Mouse (Mus musculus) heart, embryonic 11.5 days (tissue): Measurements from ENCODE around the gene Tigd2. TPM values are rescaled to one million over a fixed set of nuclear protein-coding genes. Genes with fewer than 3 reads are reported as not detected.

Experiments
- ATAC-seq: fragments of 200-750 bp; cut with Nextera tagmentation; replicated peaks from 2 replicates; pipeline ENCODE4 v1.8.0; 2017; ENCODE audit warnings: moderate library complexity; ENCODE audit not compliant: insufficient number of reproducible peaks, low FRiP score, low TSS enrichment
- H3K27ac ChIP-seq: fragments of 300-500 bp; sonication (generic); 2 replicates; pipeline ENCODE4 v1.5.1; 2014; ENCODE audit warnings: mild to moderate bottlenecking, low read depth, low read length
- H3K27me3 ChIP-seq: fragments of 300-500 bp; sonication (generic); 2 replicates; pipeline ENCODE4 v1.6.1; 2014; ENCODE audit warnings: mild to moderate bottlenecking, low read length, mixed read lengths; ENCODE audit not compliant: control insufficient read depth, insufficient read depth
- H3K36me3 ChIP-seq: fragments of 300-500 bp; sonication (generic); 2 replicates; pipeline ENCODE4 v1.6.1; 2014; ENCODE audit warnings: mild to moderate bottlenecking, low read length, moderate library complexity, mixed read lengths; ENCODE audit not compliant: control insufficient read depth, insufficient read depth
- H3K4me1 ChIP-seq: fragments of 300-500 bp; sonication (generic); 2 replicates; pipeline ENCODE4 v1.6.1; 2014; ENCODE audit warnings: low read length; ENCODE audit not compliant: control insufficient read depth, insufficient read depth
- H3K4me2 ChIP-seq: fragments of 300-500 bp; sonication (generic); 2 replicates; pipeline ENCODE4 v1.6.1; 2014; ENCODE audit warnings: mild to moderate bottlenecking, moderate library complexity
- H3K4me3 ChIP-seq: fragments of 300-500 bp; sonication (generic); 2 replicates; pipeline ENCODE4 v1.5.1; 2014; ENCODE audit warnings: low read depth, low read length
- H3K9ac ChIP-seq: fragments of 300-500 bp; sonication (generic); 2 replicates; pipeline ENCODE4 v1.6.1; 2014; ENCODE audit warnings: mild to moderate bottlenecking, low read depth, low read length, moderate library complexity
- H3K9me3 ChIP-seq: fragments of 300-500 bp; sonication (generic); replicated peaks from 2 replicates; pipeline ENCODE4 v1.6.1; 2016; ENCODE audit warnings: low read length; ENCODE audit not compliant: control insufficient read depth
- WGBS: fragments of 180-500 bp; shearing (Covaris S2); extraction: QIAGEN DNeasy Blood & Tissue Kit; methylation state at CpG from one replicate; pipeline ENCODE4 v1.1.7; 2014; ENCODE audit not compliant: insufficient replicate concordance; 5-methylcytosine and 5-hydroxymethylcytosine counted together
- polyA plus RNA-seq: library from polyadenylated mRNA; unstranded; fragments of >200 nt; fragmentation: Nextera tagmentation; extraction: Ambion mirVana; gene quantifications from 2 replicates; pipeline ENCODE4 v1.2.1, GENCODE M21; 2014

Gene Tigd2
- polyA plus RNA-seq, 1 experiment from 2014 or later: 22.2 TPM

- no peak for ATAC-seq
- WGBS: 91% methylated on average over 1 of the region's 1 CpGs
- Histone ChIP-seq H3K4me3 (no peak overlapping the region), H3K27me3 (no peaks in the 10 kb centered on the region), H3K36me3 (peaks cover 3% of the 10 kb centered on the region; the same call in 1 of the 2 replicates), H3K9me3 (no peaks in the 10 kb centered on the region), H3K27ac (no peak overlapping the region), H3K4me2 (no peak overlapping the region), H3K4me1 (peaks cover 3% of the 10 kb centered on the region; the same call in 1 of the 2 replicates), H3K9ac (no peak overlapping the region)
These were observed 1.1 kb upstream of the Tigd2 start for GRCm38 (mm10) chr6:59207561-59207960.

GRCm38 (mm10) chr6:59209299-59209707, 633 bp downstream of the Tigd2 start:
- 30% methylated on average over 5 of the region's 5 CpGs for WGBS
- peak; percentile 61 for ATAC-seq
- peak overlapping the region; percentile 84; the same call in 1 of the 2 replicates for H3K27ac ChIP-seq

GRCm38 (mm10) chr6:59233191-59233590, 24.5 kb downstream of the Tigd2 start:
- Histone ChIP-seq H3K27me3 (no peaks in the 10 kb centered on the region), H3K36me3 (no peaks in the 10 kb centered on the region)
- no peak for ATAC-seq

More at GRCm38 (mm10) chr6:59209299-59209707, 633 bp downstream of the Tigd2 start:
- Histone ChIP-seq H3K9ac (peak overlapping the region; percentile 95), H3K4me3 (peak overlapping the region; percentile 82), H3K27me3 (no peaks in the 10 kb centered on the region), H3K4me1 (peaks cover 3% of the 10 kb centered on the region; the same call in 1 of the 2 replicates), H3K4me2 (peak overlapping the region; percentile 80), H3K9me3 (no peaks in the 10 kb centered on the region), H3K36me3 (peaks cover 3% of the 10 kb centered on the region; the same call in 1 of the 2 replicates)

GRCm38 (mm10) chr6:59233651-59234050, 25.0 kb downstream of the Tigd2 start:
- Histone ChIP-seq H3K27me3 (no peaks in the 10 kb centered on the region), H3K4me2 (no peak overlapping the region), H3K4me3 (no peak overlapping the region), H3K27ac (no peak overlapping the region), H3K36me3 (no peaks in the 10 kb centered on the region), H3K4me1 (no peaks in the 10 kb centered on the region), H3K9me3 (no peaks in the 10 kb centered on the region), H3K9ac (no peak overlapping the region)
- no peak for ATAC-seq

More at GRCm38 (mm10) chr6:59233191-59233590, 24.5 kb downstream of the Tigd2 start:
- no peak overlapping the region for H3K4me2 ChIP-seq
- no peaks in the 10 kb centered on the region for H3K9me3 ChIP-seq
- no peak overlapping the region for H3K27ac ChIP-seq
- no peak overlapping the region for H3K9ac ChIP-seq
- H3K4me1 ChIP-seq: no peaks in the 10 kb centered on the region
- no peak overlapping the region for H3K4me3 ChIP-seq

- WGBS: 20% methylated on average over 2 of the region's 2 CpGs
- Histone ChIP-seq H3K9ac (no peak overlapping the region), H3K27me3 (no peaks in the 10 kb centered on the region), H3K4me3 (no peak overlapping the region), H3K36me3 (no peaks in the 10 kb centered on the region), H3K27ac (no peak overlapping the region), H3K9me3 (no peaks in the 10 kb centered on the region), H3K4me1 (no peaks in the 10 kb centered on the region), H3K4me2 (no peak overlapping the region)
- ATAC-seq: no peak
These were observed 41.0 kb downstream of the Tigd2 start for GRCm38 (mm10) chr6:59249675-59250074.

- Histone ChIP-seq H3K36me3 (no peaks in the 10 kb centered on the region), H3K9me3 (no peaks in the 10 kb centered on the region), H3K27me3 (no peaks in the 10 kb centered on the region), H3K4me2 (no peak overlapping the region), H3K9ac (no peak overlapping the region), H3K27ac (no peak overlapping the region), H3K4me1 (no peaks in the 10 kb centered on the region), H3K4me3 (no peak overlapping the region)
- ATAC-seq: no peak
These were observed 41.9 kb downstream of the Tigd2 start for GRCm38 (mm10) chr6:59250536-59250935.

GRCm38 (mm10) chr6:59255909-59256308, 47.2 kb downstream of the Tigd2 start:
- 89% methylated on average over 1 of the region's 1 CpGs for WGBS
- no peak overlapping the region for H3K4me2 ChIP-seq
- no peaks in the 10 kb centered on the region for H3K36me3 ChIP-seq
- H3K27ac ChIP-seq: no peak overlapping the region
- H3K4me1 ChIP-seq: no peaks in the 10 kb centered on the region
- no peak overlapping the region for H3K9ac ChIP-seq
- no peak overlapping the region for H3K4me3 ChIP-seq
- no peak for ATAC-seq
- no peaks in the 10 kb centered on the region for H3K27me3 ChIP-seq
- no peaks in the 10 kb centered on the region for H3K9me3 ChIP-seq

Other genes starting within 250 kb of the Tigd2 start
- 6.7 and 10.2 TPM in 2 replicates for gene Fam13a, start 184.3 kb upstream of the Tigd2 start, polyA plus RNA-seq
- gene Gprin3, start 217.4 kb downstream of the Tigd2 start, polyA plus RNA-seq: 5.5 and 6.5 TPM in 2 replicates